Mouse (Mus musculus): ENCODE results near the gene Igsf8. TPM values are rescaled to one million over a fixed set of nuclear protein-coding genes. Genes with fewer than 3 reads are reported as not detected.

Igsf8 gene
- total RNA-seq, 2 experiments from 2014 or later, result 257 to 260 TPM

- no peak overlapping the region for H3K4me3 ChIP-seq
- DNase-seq (ENCODE audit: extremely low spot score in 1 of 2, low spot score in 2 of 2), result no peak
- H3K27ac ChIP-seq, result peak overlapping the region; percentile 70
- no peak for TF ChIP-seq CTCF (IDR thresholded peaks at IDR 0.05)
- intact Hi-C loops (cut with DNase I), result loop anchor here (2.0 kb wide), 1 partner anchor 27 kb away; no protein-coding TSS in a partner anchor
Observed at GRCm38 (mm10) chr1:172307936-172308335, 46.5 kb downstream of the Igsf8 start.

GRCm38 (mm10) chr1:172308409-172308808 lies 47.0 kb downstream of the Igsf8 start:
- H3K4me3 ChIP-seq, result no peak overlapping the region
- TF ChIP-seq CTCF (IDR thresholded peaks at IDR 0.05), result no peak
- no peak for DNase-seq (ENCODE audit: extremely low spot score in 1 of 2, low spot score in 2 of 2)
- intact Hi-C loops (cut with DNase I), result no loop called here
- H3K27ac ChIP-seq, result peak overlapping the region; percentile 70

- Histone ChIP-seq H3K27ac (peak overlapping the region; percentile 100), H3K4me3 (peak overlapping the region; percentile 28)
- TF ChIP-seq CTCF (IDR thresholded peaks at IDR 0.05), result peak; percentile 69
- intact Hi-C loops (cut with DNase I), result loop anchor here (1.0 to 5.0 kb wide), 6 partner anchors 28 to 263 kb away; partner anchors contain the start of gene Pea15a
- DNase-seq (ENCODE audit: extremely low spot score in 1 of 2, low spot score in 2 of 2), result peak; percentile 87 to 90
Observed at GRCm38 (mm10) chr1:172309699-172310398, 48.4 kb downstream of the Igsf8 start.

- DNase-seq (ENCODE audit: extremely low spot score in 1 of 2, low spot score in 2 of 2), result peak in 1 of 2 experiments; percentile 56
- peak overlapping the region; percentile 87 for H3K4me3 ChIP-seq
- intact Hi-C loops (cut with DNase I), result loop anchor here (5.0 kb wide), 1 partner anchor 264 kb away; no protein-coding TSS in a partner anchor
- H3K27ac ChIP-seq, result peak overlapping the region; percentile 100
- no peak for TF ChIP-seq CTCF (IDR thresholded peaks at IDR 0.05)
Observed at GRCm38 (mm10) chr1:172311248-172311906, 49.9 kb downstream of the Igsf8 start.

GRCm38 (mm10) chr1:172311921-172312767 lies 50.7 kb downstream of the Igsf8 start:
- TF ChIP-seq CTCF (IDR thresholded peaks at IDR 0.05), result no peak; the same call in 1 of the 2 replicates

GRCm38 (mm10) chr1:172312768-172313561 lies 51.5 kb downstream of the Igsf8 start:
- intact Hi-C loops (cut with DNase I), result loop anchor here (1.0 to 5.0 kb wide), 3 partner anchors 16 to 266 kb away; partner anchors contain the start of genes Dcaf8 and Kcnj9
- no peak for TF ChIP-seq CTCF (IDR thresholded peaks at IDR 0.05)
- peak overlapping the region; percentile 100 for H3K27ac ChIP-seq
- H3K4me3 ChIP-seq, result peak overlapping the region; percentile 87
- peak in 1 of 2 experiments; percentile 66 for DNase-seq (ENCODE audit: extremely low spot score in 1 of 2, low spot score in 2 of 2)

More at GRCm38 (mm10) chr1:172311921-172312767, 50.7 kb downstream of the Igsf8 start:
- intact Hi-C loops (cut with DNase I), result loop anchor here (1.0 to 5.0 kb wide), 3 partner anchors 17 to 265 kb away; partner anchors contain the start of genes Dcaf8 and Kcnj9
- DNase-seq (ENCODE audit: extremely low spot score in 1 of 2, low spot score in 2 of 2), result peak; percentile 78 to 83
- H3K27ac ChIP-seq, result peak overlapping the region; percentile 100
- H3K4me3 ChIP-seq, result peak overlapping the region; percentile 87

GRCm38 (mm10) chr1:172313613-172314411 lies 52.4 kb downstream of the Igsf8 start:
- no peak for TF ChIP-seq CTCF (IDR thresholded peaks at IDR 0.05)
- H3K4me3 ChIP-seq, result peak overlapping the region; percentile 87
- peak overlapping the region; percentile 100 for H3K27ac ChIP-seq
- intact Hi-C loops (cut with DNase I), result loop anchor here (2.0 to 5.0 kb wide), 2 partner anchors 15 to 267 kb away; partner anchors contain the start of gene Kcnj9
- DNase-seq (ENCODE audit: extremely low spot score in 1 of 2, low spot score in 2 of 2), result peak in 1 of 2 experiments; percentile 44

GRCm38 (mm10) chr1:172314911-172315310 lies 53.5 kb downstream of the Igsf8 start:
- Histone ChIP-seq H3K4me3 (peak overlapping the region; percentile 87), H3K27ac (peak overlapping the region; percentile 100)
- intact Hi-C loops (cut with DNase I), result loop anchor here (5.0 kb wide), 1 partner anchor 268 kb away; no protein-coding TSS in a partner anchor
- DNase-seq (ENCODE audit: extremely low spot score in 1 of 2, low spot score in 2 of 2), result peak in 1 of 2 experiments; percentile 34
- no peak for TF ChIP-seq CTCF (IDR thresholded peaks at IDR 0.05)

GRCm38 (mm10) chr1:172317431-172317830 lies 56.0 kb downstream of the Igsf8 start:
- Histone ChIP-seq H3K4me3 (no peak overlapping the region), H3K27ac (peak overlapping the region; percentile 87)
- DNase-seq (ENCODE audit: extremely low spot score in 1 of 2, low spot score in 2 of 2), result no peak
- intact Hi-C loops (cut with DNase I), result no loop called here
- TF ChIP-seq CTCF (IDR thresholded peaks at IDR 0.05), result no peak

GRCm38 (mm10) chr1:172317946-172318345 lies 56.5 kb downstream of the Igsf8 start:
- intact Hi-C loops (cut with DNase I), result no loop called here
- H3K4me3 ChIP-seq, result no peak overlapping the region
- TF ChIP-seq CTCF (IDR thresholded peaks at IDR 0.05), result no peak; the same call in 1 of the 2 replicates
- peak overlapping the region; percentile 87 for H3K27ac ChIP-seq
- DNase-seq (ENCODE audit: extremely low spot score in 1 of 2, low spot score in 2 of 2), result peak in 1 of 2 experiments; percentile 41

Data from left cerebral cortex, adult 2 months (tissue).